Mouse (Mus musculus): ENCODE measurements around the gene Vwa7. TPM values are rescaled to one million over a fixed set of nuclear protein-coding genes. Genes with fewer than 3 reads are reported as not detected.
"Not testable (repeated sequence)": the region's sequence is repeated elsewhere in the genome, so short reads cannot be mapped to it uniquely, and the experiment has no call there.

Vwa7 gene
- polyA plus RNA-seq, 1 experiment, result 1.2 TPM

- peak overlapping the region; percentile 93 for H3K27ac ChIP-seq (ENCODE audit: control insufficient read depth, insufficient read depth, low read depth, low read length, poor library complexity)
- H3K4me1 ChIP-seq (ENCODE audit: control insufficient read depth, insufficient read depth, low read length), result peaks cover 7% of the 10 kb centered on the region
- peak overlapping the region; percentile 86 for H3K4me3 ChIP-seq (replicated peaks; ENCODE audit: control insufficient read depth, low read depth, low read length)
- whole genome bisulfite sequencing, result 38% methylated on average over 15 of the region's 15 CpGs
- TF ChIP-seq POLR2A (IDR thresholded peaks at IDR 0.05; ENCODE audit: borderline replicate concordance, control insufficient read depth, low read depth, low read length), result no peak
- TF ChIP-seq CTCF (IDR thresholded peaks at IDR 0.05; ENCODE audit: control insufficient read depth, insufficient read depth, low read length), result 0 out of 2 replicates have a peak, but pooled peaks have one; percentile 6
These were observed 17.6 kb upstream of the Vwa7 start for GRCm38 (mm10) chr17:34998526-34999430.

GRCm38 (mm10) chr17:34999871-35000716 is 16.3 kb upstream of the Vwa7 start:
- 2% methylated on average over 30 of the region's 32 CpGs for WGBS
- H3K4me1 ChIP-seq (ENCODE audit: control insufficient read depth, insufficient read depth, low read length), result not testable (repeated sequence)
- peak; percentile 35; the same call in 1 of the 2 replicates for TF ChIP-seq POLR2A (IDR thresholded peaks at IDR 0.05; ENCODE audit: borderline replicate concordance, control insufficient read depth, low read depth, low read length)
- Histone ChIP-seq H3K4me3 (replicated peaks; ENCODE audit: control insufficient read depth, low read depth, low read length) (peak overlapping the region; percentile 92), H3K27ac (ENCODE audit: control insufficient read depth, insufficient read depth, low read depth, low read length, poor library complexity) (peak overlapping the region; percentile 100)

GRCm38 (mm10) chr17:35000717-35001451 is 15.5 kb upstream of the Vwa7 start, which contains the start of gene Vars:
Gene Vars, plus strand, starts transcription at chr17:35000987.
- peak within 1 kb of the TSS; percentile 92 for H3K4me3 ChIP-seq (replicated peaks; ENCODE audit: control insufficient read depth, low read depth, low read length)
- H3K4me1 ChIP-seq (ENCODE audit: control insufficient read depth, insufficient read depth, low read length), result peaks cover 7% of the 10 kb centered on the region
- peak within 1 kb of the TSS; percentile 100 for H3K27ac ChIP-seq (ENCODE audit: control insufficient read depth, insufficient read depth, low read depth, low read length, poor library complexity)
- TF ChIP-seq CTCF (IDR thresholded peaks at IDR 0.05; ENCODE audit: control insufficient read depth, insufficient read depth, low read length) (no peak), POLR2A (IDR thresholded peaks at IDR 0.05; ENCODE audit: borderline replicate concordance, control insufficient read depth, low read depth, low read length) (peak; percentile 64; the same call in 1 of the 2 replicates)
- under 1% methylated on average over 83 of the region's 83 CpGs for WGBS

DNA sequence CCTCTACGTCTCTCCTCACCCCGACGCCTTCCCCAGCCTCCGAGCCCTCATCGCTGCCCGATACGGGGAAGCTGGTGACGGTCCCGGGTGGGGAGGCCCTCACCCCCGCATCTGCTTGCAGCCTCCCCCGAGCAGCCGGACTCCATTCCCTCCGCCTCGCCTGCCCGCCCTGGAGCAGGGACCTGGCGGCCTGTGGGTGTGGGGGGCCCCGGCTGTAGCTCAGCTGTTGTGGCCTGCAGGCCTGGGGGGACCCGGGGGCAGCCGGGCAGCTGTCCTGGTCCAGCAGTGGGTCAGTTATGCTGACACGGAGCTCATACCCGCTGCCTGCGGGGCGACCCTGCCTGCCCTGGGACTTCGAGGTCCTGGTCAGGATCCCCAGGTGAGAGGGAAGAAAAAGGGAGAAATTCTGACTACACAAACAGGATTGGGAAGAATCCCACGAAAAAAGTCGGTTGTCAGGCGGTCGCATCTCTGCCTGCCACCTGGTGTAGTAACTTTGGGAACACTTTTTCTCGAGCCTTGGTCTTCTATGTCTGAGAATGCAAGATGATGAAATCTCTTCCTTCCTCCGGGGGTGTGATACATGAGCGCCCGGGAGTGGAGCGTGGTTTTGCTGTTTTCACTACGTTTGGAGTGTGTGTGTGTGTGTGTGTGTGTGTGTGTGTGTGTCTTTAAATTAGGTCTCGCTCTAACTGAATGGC is 14.8 kb upstream of the Vwa7 start:
- WGBS, result under 1% methylated on average over 35 of the region's 35 CpGs
- H3K27ac ChIP-seq (ENCODE audit: control insufficient read depth, insufficient read depth, low read depth, low read length, poor library complexity), result peak overlapping the region; percentile 100
- TF ChIP-seq POLR2A (IDR thresholded peaks at IDR 0.05; ENCODE audit: borderline replicate concordance, control insufficient read depth, low read depth, low read length) (no peak), CTCF (IDR thresholded peaks at IDR 0.05; ENCODE audit: control insufficient read depth, insufficient read depth, low read length) (no peak)
- H3K4me3 ChIP-seq (replicated peaks; ENCODE audit: control insufficient read depth, low read depth, low read length), result peak overlapping the region; percentile 92
- H3K4me1 ChIP-seq (ENCODE audit: control insufficient read depth, insufficient read depth, low read length), result peaks cover 5% of the 10 kb centered on the region; the same call in 1 of the 2 replicates

DNA sequence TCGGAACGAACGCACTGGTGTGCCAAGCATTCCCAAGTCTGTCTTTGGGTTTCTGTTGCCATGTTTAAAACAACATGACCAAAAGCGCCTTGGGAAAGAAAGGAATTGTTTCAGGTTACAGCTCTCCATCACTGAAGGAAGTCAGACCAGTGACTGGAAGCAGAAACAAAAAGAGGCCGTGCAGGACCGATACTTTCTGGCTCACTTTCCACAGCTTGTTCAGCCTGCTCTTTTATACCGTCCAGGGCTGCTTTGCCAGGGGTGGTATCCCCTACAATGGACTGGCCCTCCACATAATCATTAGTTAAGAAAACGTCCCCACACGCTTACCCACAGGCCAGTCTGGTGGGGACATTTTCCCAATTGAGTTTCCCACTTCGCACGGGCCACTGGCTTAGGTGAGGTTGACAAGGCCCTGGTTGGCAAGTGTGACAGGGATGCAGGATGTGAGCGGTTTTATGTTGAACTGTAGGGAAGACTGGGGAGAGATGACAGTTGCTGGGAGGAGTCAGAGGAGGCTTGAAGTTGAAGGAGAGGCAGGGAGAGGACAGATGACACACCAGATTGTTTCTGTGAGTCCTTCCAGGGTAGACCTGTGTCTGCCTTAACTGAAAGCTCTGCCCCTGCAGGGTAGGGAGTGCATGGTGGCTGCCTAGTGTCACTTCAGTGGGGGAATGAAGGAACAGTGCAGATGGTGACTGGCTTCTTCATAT is 14.1 kb upstream of the Vwa7 start:
- peaks cover 5% of the 10 kb centered on the region; the same call in 1 of the 2 replicates for H3K4me1 ChIP-seq (ENCODE audit: control insufficient read depth, insufficient read depth, low read length)

DNA sequence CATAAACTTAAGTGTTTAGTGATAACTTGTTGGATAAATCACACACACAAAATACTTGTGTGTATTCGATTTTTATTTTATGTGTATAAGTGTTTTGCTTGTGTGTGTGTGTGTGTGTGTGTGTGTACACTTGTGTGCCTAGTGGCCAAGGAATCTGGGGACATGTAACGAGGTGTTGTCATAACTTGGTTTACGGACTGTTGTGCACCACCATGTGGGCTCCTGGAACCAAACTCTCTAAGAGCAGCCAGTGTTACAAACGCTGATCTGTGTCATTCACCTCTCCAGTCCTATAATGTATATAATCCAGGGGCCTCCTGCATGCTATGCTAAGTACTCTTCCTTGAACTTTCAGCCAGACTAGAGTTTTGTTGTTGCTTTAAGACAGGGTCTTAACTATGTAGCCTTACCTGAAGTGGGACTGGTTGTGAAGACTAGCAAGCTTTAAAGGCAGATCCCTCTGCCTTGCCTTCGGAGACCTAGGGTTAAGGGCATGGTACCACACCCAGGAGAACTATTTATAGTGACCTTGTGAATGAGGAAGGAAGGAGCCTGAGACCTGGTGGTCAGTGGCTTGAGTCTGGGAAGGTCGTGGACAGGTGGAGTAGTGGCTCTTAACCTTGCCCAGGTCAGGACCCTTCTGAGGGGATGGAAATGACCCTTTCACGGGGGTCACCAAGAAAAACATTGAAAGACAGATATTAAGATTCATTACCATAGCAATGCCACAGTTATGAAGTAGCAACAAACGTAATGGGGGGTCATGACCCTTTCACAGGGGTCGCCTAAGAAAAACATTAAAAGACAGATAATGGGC is 13.1 kb upstream of the Vwa7 start:
- peak overlapping the region; percentile 44 for H3K4me3 ChIP-seq (replicated peaks; ENCODE audit: control insufficient read depth, low read depth, low read length)
- 29% methylated on average over 9 of the region's 9 CpGs for WGBS
- H3K4me1 ChIP-seq (ENCODE audit: control insufficient read depth, insufficient read depth, low read length), result peaks cover 5% of the 10 kb centered on the region; the same call in 1 of the 2 replicates
- TF ChIP-seq CTCF (IDR thresholded peaks at IDR 0.05; ENCODE audit: control insufficient read depth, insufficient read depth, low read length) (no peak), POLR2A (IDR thresholded peaks at IDR 0.05; ENCODE audit: borderline replicate concordance, control insufficient read depth, low read depth, low read length) (no peak)
- peak overlapping the region; percentile 31; the same call in 1 of the 2 replicates for H3K27ac ChIP-seq (ENCODE audit: control insufficient read depth, insufficient read depth, low read depth, low read length, poor library complexity)

More for the DNA sequence above, 14.1 kb upstream of the Vwa7 start:
- WGBS, result under 1% methylated on average over 12 of the region's 12 CpGs
- peak overlapping the region; percentile 92 for H3K4me3 ChIP-seq (replicated peaks; ENCODE audit: control insufficient read depth, low read depth, low read length)
- TF ChIP-seq POLR2A (IDR thresholded peaks at IDR 0.05; ENCODE audit: borderline replicate concordance, control insufficient read depth, low read depth, low read length) (0 out of 2 replicates have a peak, but pooled peaks have one; percentile 41), CTCF (IDR thresholded peaks at IDR 0.05; ENCODE audit: control insufficient read depth, insufficient read depth, low read length) (no peak)
- peak overlapping the region; percentile 100 for H3K27ac ChIP-seq (ENCODE audit: control insufficient read depth, insufficient read depth, low read depth, low read length, poor library complexity)

Data from bone marrow, adult 2 months (tissue).